Mouse (Mus musculus) heart, adult 8-10 months (tissue): Measurements from ENCODE around the gene Phyh. TPM values are rescaled to one million over a fixed set of nuclear protein-coding genes. Genes with fewer than 3 reads are reported as not detected.

ENCODE experiments used
- DNase-seq: peaks from one replicate; pipeline ENCODE4 v3.0.0; 2022; ENCODE audit warnings: low spot score
- total RNA-seq, 4 experiments: library from RNA; stranded (reverse); gene quantifications; 2 replicates each; pipeline ENCODE4 v1.2.4; 2022

The Phyh gene
- 100 to 1,000 TPM; 845 to 879 (median 862) TPM for total RNA-seq

DNA sequence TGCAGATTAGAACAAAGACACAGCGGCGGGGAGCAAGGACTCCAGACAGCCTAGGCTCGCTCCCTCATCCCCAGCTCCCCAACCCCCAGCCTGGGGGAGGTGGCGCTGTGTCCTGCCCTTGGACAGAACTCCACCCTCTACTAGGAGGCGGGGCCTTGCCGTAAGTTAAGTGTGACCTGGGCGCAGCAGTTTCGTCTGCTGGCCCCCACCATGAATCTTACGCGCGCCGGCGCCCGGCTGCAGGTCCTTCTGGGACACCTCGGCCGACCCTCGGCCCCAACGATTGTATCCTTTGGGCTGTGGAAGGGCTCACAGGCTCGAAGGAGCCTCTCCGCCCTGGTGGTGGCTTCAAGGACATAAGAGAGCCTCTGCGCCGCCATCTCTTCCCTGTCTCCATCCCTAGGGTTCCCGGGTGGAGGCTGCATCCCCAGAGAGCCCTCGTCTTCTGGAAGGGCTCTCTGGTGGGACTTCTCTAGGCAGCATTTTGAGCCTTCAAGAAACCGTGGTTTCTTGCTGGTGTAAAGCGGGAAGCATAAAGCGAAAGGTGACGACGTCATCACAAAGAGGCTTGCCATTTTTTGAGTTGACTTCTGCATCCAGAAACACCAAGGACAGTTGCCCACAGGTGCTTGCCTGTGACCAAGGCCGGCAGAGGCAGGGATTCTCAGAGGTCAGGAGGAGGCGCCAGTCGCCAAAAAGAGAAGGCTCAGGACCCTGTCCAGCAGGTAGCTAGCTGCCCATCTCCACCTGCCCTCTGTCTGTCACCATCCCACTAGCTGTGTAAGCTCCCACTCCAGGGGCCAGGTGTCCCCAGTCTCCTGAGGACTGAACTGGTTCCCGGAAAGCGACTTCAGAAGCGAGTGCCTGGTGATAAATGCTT is at the start of gene Phyh:
Gene Phyh (plus strand): TSS at position 160 of the 880 bp plus-strand sequence.
- peak; percentile 91 for DNase-seq

DNA sequence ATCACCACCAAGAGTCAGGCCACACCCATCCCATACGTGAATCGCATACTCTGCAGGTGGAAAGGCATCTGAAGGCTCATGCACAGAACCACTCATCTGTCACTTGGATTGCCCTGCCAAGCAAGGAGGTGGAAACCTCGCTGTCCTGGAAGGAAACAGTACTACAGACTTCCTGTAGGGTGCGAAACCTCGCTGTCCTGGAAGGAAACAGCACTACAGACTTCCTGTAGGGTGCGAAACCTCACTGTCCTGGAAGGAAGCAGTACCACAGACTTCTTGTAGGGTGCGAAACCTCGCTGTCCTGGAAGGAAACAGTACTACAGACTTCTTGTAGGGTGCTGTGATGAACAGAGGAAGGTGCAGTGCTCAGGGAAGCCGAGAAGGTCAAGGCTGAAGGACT is 46.1 kb upstream of the Phyh start:
- DNase-seq, result no peak

DNA sequence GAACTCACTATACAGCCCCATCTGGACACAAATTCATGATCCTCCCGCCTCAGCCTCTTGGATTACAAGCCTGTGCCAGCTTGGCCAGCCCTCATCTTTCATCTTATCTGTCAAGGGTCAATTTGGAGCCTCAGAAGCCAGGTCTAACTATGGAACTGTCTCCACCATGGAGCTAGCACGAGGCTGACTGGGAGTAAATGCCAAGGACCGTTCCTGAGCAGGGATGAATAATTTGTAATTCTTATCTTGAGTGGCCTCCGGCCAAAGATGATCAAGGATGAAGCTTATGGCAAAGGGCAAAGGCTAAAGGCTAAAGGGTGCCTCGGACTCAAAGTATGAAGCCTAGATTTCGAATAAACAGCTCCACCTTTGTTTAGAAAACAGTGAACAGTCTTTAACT is 45.5 kb upstream of the Phyh start:
- no peak for DNase-seq

DNA sequence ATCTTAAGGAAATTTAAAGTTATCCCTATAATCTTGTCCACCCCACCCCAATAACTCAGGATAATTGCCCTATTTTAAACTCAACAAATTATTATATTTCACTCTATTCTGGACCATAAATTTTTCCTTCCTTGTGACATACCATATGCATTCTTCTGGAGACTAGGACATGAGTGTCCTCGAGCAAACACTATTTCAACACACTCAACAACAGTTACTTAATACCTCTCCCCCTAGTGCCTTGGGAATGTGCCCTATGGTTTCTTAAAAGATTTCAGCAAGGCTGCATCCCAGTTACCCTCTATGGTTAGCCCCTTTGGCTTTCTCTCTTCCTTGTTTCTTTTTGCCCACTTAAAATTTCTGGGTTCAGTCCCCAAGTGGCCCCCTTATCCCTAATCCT is 43.7 kb upstream of the Phyh start:
- DNase-seq, result no peak

DNA sequence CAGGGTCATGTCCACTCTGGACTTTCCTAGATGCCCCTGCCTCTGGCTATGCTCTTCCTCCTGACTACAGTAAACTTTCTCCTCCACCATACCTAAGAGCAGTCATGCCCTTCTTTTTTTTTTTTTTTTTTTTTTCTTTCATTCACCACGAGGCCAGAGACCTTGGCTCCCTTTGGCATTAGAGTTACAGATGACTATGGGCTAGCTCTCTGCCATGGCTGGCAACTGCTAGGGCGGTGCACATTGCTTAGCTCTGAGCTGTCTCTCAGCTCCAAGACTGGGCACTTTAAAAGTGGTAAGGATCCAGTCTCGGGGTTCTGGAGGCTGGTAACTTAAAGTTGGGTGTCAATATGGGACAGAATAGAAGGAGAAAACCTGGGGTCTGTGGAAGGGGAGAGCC is 42.7 kb upstream of the Phyh start:
- DNase-seq, result no peak

DNA sequence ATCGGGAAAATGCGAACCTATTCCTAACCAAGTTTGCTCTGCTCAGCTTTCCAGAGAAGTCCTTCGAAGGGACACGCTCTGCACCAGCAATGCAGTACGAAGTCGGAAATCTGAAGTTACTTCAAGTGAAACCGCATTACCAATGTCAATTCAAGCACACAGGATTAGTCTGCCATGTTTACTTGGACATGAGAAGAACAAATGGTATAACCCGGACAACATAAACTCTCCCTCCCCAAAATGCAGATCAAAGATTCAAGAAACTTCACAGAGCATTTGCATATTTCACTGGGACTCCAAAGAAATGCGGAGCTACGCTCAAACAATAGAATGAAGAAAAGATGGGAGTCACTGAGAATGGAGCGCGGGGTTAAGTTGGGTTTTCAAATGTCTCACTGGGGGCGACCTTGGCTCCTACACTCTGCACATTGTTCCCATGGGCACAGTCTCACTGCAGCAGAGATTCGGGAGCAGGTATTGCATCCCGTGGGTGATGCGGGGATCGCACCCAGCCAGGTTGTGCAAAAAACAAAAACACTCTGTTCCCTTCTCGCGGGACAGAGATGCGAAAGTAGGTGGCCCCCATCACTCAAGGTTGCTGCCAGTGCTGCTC is 38.0 kb upstream of the Phyh start:
- DNase-seq, result no peak

DNA sequence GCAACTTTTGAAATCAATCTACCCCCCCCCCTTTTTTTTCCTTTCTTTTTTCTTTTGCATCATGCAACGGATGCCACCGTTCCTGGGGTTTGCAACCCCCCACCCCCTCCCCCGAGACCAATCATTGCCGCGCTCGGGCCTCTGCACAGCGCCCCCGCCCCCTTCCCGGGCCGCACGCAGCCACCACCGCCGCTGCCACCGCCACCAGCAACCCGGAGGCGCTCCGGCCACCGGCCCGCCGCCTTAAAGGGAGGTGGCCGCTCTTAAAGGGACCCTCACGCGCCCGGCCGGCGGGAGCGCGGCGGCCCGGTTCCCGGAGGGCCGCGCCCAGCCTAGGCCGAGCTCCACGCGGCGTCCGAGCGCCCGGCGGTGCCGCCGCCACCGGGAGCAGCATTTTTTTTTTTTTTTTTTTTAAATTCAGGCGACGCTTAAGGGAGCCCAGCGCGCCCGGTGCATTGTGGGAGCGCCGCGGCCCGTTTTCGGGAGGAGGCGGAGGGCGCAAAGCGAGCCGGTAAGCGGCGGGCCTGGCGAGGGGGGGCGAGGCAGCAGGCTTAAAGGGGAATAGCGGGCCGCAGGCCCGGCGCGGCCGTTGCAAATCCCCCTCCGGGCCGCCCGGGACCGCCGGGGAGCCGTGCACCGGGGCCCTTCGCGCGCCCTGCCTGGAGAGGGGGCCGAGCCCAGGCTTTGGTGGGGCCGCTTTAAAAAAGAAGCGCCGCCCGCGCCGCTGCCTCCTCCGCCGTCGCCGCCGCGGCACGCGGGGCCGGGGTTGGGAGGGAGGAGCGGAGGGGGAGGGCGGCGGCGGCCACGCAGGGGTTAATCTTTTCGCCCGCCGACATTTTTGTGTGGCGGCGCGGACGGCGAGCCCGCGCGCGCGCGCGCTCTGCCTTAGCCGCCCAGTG is 37.2 kb upstream of the Phyh start, which contains the start of gene Sephs1:
Gene Sephs1 (plus strand): TSS at position 215 of the 899 bp plus-strand sequence.
- peak; percentile 69 for DNase-seq

DNA sequence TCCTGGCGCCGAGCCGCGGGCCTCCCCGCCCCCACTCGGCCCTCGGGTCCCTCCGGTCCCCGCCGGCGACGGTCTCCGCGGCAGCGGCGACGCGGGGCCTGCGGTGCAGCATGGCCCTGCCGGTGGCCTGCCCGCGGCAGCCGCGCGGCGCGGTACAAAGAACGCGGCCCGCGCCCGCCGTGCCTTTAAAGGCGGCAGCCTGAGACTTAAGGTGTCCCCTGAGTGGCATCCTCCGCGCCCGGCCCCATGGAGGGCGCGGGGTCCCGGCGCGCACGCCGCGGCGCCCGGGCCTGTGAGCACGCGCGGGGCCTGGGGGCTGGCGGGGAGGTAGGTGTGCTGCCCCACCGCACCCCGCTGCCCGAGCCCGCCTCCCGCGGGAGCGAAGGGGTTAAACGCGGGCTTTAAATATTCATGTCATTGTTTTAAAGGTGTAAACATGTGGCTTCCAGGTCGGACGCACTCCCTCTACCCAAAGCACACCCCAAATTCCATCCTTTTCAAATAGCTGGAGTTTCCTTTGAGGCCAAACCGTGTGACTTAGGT is 36.5 kb upstream of the Phyh start:
- peak; percentile 48 for DNase-seq

DNA sequence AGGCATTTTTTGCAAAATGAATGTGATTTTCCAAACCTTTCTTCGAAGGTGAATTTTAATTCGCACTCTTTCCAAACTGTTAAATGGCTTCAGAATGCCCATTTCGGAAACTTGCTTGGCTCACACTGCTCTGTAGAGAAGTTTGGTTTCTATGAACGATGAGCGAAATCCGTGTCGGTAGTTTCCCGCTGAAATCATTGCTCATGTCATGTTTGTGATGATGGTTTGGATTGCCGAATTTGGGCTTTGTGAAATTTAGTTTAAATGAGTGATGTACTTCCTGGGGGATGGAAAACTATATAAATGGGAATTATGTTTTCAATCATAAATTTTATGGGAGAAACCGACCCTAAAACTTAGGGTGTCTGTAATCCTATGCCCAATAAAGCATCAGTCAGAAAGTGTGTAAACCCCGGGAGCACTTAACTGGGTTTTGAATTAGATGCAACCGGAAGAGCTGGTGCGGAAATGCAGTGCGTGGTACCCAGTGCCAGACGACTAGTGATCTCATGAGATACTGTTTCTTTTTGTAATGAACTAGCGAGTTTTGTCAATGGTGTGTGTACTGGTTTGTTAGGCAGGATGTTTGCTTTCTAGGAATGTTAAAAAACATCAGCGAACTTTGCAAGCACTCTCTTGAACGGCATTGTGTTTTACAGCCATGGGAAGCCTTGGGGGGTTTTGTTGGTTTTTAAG is 35.7 kb upstream of the Phyh start:
- DNase-seq, result no peak

DNA sequence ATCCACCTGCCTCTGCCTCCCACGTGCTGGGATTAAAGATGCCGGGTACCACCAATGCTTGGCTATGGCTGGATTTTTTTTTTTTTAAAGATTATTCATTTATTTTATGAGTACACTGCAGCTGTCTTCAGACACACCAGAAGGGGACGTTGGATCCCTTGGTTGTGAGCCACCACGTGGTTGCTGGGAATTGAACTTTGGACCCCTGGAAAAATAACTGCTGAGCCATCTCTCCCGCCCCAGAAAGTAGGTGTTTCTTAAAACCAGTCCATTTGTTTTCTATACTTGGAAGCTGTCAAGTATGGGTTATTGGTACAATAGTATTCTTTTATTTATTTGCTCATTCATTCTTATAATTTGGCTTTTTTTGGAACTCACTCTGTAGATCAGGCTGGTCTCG is 31.9 kb upstream of the Phyh start:
- no peak for DNase-seq

DNA sequence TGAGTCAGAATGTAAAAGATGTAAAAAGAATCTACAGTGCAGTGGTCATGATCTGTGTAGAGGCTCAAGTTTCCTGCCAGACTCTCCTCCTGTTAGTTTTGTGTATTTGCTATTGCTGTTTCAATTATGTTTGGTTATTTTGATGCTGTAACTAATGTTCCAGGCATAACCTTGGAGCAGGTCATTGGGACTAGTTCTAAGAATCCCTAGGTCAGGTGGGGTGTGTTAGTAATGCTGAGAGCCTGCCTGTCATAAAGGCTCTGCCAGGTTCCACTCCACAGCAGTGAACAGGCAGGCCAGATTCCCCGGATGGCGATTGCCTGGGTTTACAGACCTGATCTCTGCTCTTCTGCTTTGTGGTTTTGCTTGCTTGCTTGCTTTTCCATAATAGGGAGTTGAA is 23.2 kb upstream of the Phyh start:
- DNase-seq, result no peak

DNA sequence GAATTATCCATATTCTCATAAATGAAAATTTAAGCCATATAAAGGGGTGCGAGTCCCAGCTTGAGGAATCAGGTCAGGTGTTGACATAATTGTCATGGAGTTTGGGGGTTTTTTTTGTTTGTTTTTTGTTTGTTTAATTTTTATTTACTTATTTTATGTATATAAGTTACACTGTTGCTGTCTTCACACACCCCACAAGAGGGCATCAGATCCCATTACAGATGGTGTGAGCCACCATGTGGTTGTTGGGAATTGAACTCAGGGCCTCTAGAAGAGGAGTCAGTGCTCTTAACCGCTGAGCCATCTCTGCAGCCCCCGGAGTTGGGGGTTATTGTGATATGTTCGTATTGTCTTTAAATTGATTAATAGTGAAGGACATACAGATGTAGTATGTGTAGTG is 21.8 kb upstream of the Phyh start:
- DNase-seq, result no peak

DNA sequence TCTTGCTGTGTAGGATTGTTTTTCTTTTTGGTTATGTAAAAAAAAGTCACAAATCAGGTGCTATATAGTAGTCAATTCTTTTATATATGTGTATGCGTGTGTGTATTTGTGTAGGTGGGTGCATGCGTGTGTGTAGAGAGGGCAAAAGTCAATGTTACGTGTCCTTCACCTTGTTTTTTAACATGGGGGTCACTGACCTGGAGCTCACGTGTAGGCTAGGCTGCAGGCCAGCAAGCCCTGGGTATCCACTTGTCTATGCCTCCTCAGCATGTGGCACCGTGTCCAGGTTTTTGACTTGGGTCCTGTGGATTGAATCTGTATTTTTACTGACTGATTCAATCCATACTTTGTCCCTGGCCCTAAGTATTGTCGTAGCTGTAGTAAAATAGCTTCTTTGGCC is 18.2 kb upstream of the Phyh start:
- DNase-seq, result no peak

DNA sequence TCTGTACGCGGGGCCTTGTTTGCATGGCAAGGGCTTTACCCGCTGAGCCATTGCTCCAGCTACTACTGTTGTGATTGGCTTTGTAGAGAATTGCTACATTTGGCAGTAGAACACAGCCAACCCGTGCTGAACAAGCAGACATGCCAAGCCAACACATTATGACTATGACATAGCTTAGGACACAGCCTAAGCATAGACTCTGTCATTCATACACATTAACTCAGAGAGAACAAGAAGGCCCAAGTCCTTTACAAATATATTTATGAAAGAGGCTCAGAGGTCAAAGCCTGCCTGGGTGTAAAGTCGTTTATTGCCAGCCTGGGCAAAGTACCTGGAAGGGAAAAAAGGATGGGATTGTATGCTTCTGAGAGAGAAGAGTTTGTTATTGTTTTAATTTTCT is 16.5 kb upstream of the Phyh start:
- DNase-seq, result no peak

DNA sequence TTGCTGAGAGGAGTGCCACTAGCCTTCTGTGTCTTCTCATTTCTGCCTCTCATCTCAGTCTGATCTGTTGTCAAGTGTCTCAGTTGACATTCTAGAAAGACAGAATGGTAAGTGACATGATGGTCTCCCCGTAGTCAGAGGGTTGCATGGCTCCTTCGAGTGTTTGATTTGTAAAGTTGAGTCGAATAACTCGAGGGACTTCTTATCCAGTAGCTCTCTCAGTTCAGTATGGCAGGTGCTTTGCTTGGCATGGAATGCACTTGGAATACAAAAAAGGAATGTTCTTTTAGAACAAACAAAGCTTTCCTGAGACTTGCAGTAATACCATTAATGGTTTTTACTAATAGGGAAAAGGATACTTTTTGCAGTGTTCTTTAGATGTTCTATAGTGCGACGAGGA is 11.7 kb upstream of the Phyh start:
- DNase-seq, result no peak

DNA sequence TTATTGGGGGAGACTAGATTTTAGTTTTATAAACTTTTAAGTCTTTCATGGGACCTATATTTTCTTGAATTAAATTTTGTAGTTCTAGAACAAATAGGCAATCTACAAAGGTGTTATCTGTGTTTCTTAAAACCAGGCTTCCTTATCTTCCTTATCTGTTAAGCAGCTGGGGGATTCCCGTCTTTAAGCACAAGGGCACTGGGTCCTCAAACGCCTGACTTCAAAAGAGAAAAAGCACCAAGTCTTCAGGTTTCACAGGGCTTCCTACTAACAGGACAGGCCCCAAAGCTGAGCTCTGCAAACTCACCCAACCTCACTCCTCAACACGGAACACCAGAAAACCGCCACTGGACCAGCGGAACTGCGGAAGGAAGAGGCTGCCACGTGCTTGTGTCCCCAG is 10.9 kb upstream of the Phyh start:
- DNase-seq, result no peak

DNA sequence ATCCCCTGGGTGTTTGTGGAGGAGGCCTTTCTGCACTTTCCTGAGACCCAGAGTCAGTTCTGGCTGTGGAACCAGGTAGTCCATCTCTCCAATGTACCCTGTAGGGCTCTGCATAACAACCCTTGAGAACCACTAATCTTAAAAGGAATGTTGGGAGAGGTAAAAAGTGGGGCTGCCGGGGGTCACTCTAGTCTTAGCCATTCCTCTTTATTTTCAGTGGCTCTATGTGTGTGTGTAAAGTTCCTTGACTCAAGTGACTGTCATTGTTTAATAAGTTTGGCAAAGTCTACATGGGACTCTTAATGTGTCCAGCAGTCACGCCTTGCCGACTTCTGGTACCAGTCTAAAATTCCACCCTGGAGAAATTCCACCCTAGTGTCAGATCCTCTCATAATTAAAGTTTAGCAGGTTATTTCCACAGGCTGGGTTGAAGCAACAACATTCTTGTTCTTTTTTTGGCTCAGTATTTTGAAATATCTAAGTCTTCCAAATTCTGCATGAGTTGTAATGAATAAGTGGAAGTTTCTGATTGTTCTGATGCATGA is 10.0 kb upstream of the Phyh start:
- DNase-seq, result no peak

DNA sequence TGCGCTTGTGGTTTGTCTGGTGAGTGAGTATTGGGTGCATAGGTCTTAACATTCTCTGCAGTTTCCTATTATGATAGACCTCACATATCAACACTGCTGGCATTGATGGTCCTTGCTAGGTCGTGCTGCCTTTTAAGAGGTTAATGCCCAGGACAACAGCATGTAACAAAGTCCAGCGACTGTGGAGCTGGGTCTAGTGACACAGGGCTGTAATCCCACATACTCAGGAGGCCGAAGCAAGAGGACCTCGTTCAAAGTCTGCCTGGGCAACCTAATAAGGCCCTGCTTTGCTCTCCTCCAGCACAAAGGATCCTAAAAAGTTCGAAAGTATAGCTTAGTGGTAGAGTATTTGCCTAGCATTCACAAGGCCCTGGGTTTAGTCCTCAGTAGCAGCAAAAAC is 8.9 kb upstream of the Phyh start:
- DNase-seq, result no peak

DNA sequence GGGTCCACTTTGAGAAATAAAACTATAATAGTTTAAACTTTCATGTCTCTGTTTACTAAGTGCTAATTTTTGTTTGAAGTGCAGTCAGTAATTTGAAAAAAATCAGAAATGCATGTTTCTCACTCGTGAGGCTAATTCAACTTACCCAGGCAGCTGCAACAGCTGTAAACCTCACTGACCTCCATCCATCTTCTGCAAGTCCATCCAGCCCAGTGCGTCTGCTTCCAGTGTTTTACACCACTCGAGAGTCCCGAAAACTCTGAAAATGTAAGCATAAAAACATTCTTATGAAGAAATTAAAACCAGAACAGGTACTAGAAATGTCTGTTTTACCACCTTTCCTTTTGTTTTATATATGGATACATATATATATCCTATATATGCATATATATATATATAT is 8.3 kb upstream of the Phyh start:
- no peak for DNase-seq

DNA sequence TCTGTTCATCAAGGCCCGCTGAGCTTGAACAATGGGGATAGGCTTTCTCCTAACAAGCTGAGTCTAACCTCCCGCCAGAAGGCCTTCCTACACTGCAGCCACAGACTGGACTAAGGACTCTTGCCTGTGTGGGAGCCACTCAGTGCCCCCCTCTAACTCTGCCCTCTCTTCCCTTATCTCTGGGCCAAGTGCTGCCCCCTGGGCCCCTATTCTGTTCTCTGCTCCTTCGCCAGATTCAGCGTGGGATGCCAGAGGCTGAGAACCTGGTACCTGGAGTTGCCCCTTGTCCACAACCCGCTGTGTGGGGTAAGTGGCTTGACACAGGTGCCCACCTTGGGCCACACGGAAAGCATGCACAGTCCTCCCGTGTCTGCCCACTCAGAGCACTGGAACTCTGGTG is 4.9 kb upstream of the Phyh start:
- DNase-seq, result no peak

DNA sequence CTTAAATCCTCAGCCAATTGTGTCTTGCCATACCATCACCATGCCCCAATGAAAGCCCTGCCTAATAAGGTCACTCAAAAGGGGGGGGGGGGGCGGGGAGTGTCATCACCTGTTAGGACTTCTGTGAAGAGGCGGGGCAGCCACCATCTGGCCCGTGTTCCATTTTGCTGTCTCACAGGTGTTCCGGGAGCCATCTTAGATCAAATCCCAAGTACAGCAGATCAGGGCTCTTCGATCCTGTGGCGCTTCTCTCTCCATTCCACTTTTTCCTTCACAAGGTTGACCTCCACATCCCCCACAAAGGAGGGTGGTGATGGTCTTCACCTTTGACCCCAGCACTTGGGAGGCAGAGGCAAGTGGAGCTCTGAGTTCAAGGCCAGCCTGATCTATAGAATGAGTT is 2.8 kb upstream of the Phyh start:
- DNase-seq, result no peak
